Mouse (Mus musculus) right cerebral cortex, postnatal 4 days (tissue): Measurements from ENCODE around the gene Ccdc59.

Experiments
- DNase-seq: peaks from one replicate; pipeline ENCODE4 v3.0.0-alpha.2; 2022

Gene Ccdc59

DNA sequence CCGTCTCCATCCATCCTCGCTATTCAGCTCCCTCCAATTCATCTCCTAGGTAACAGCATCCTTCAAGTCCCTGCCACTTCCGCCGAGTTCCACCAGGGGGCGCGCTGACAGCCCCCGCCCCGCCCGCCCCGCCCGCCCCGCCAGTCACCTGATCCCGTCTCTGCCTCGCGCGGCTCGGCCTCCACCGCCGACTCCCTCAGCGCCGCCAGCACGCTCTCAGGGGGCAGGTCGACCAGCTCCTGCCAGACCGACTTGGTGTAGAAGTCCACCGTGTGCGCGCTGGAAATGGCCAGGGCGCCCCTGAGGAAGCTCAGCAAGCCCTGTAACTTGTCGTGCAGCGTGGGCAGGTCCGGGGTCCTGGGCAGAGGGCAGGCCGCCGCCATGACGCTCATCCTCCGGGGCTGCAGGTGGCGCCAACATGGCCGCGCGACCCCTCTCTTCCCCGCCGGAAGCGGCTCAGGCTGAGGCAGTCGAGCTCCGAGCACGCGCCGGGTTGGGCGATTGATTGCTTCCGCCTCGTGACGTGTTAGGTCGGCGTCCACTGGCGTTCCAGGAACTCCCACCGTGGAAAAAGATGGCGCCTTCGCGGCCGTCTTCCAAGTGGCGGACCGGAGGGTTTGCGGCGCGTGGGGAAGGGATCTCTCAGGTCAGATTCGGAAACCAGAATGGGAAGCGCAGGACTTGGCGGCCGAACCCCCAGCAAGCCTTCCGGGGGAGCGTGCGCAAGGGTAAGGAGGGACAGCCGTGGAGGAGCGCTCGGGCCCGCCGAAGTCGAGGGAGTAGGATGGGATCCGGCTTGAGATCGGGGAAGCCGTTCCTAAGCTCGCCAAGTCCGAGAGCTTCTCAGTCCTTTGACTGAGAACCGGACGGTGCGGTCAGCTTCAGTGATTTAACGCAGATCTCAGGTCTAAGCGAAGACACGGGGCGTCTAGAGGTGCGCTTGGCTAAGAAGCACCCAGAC is at the start of gene Ccdc59, which contains the start of gene Mettl25:
TSS of gene Ccdc59 (plus strand) at position 140 of the 961 bp plus-strand sequence.
TSS of gene Mettl25 (minus strand) at position 453 of the 961 bp plus-strand sequence.
- peak; percentile 95 for DNase-seq

DNA sequence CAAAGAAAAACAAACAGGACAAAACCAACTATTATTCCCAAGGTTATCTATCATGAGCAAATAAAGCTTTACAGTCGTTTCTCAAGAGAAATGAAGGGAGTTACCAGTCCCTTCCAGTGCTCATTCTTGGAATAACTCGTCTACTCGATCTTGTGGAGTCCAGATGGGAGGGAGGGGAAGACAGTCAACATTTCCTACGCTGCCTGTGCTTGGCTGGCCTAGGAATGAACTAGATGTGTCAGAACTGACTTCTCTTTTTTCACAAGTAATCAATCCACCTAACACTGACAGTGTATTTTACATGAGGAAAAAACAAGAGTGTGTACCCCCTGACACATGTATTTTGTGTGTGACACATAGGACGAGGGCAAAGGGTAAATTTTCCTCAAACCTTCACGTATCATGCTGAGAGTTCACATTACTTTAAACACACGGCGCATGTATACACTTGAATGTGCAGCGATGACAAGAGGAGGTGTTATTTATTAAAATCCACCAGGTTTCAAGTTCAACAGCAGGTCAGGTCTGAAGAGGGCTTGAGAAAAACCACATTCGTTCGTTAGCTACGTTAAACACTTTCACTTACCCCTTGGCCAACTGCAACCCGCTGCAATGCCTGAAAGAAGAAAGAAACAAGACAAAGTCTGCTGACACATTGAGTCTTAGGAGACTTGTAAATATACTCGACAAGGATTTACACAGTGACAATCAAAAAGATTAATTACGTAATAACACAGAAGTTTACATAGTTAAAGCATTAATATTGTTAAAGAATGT is 46.9 kb upstream of the Ccdc59 start:
- no peak for DNase-seq

DNA sequence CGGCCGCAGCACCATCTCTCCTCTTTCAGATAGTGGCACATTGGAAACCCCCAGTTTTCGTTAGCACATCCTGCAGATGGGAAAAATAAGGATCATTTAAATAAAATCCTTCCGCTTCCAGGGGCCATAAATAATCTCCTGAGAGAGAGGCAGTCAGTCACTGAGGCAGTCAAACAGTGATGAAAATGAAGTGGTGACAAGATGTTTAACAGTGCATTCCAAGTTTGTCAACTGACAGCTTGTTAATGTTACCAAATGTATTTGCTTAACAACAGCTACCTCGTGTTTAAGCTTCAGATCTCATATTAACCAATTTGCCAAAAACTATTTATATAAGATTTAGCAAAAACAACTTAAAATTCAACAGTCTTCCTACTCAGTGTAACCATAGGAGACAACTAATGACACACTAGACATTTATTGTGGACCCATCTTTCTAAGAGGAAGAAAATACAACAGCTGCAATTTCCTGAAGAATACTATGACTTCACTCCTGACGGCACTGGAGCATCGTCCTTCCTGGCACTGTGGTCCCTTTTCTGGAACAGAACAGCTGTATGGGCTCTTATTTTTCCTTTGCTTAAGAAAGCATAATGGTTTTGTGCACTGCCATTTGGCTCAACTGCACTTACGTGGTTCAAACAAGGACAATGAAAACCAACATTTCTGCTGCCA is 43.5 kb upstream of the Ccdc59 start:
- DNase-seq, result no peak

DNA sequence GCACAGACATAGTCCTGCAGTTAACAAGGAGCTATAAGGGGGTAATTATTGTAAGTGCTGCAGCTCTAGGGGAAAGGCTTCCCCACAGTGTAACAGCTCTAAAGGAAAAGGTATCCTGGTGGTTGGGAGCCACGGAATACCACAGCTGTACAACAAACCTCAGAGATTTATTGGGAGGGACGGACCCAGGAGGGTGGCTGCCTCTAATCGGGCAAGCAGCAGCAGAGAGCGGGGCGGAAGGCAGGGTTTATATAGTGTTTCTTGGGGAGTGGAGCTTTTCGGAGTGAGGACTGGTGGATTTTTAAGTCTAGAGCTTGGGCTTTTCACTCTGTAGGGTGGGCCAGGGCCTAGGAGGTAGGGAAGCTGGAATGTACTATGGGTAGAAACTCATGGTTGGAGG is 39.7 kb upstream of the Ccdc59 start:
- no peak for DNase-seq

DNA sequence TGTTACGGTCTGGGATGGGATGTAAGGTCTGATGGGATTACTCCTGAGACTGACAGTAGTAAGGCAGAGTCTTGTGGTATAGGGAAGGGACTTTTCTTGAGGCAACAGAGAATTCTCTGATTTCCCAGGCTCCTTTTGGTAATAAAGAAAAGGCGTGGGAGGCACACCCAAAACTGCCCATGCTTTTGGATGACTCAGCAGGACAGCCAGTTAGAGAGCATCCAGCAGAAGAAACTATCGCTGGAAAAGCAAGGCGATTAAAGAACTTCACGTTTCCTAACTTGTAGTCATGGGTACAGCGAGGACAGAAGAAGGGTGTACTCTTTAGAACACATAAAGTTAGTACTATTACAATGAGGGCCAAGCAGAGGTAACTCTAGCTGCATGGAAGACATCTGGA is 38.7 kb upstream of the Ccdc59 start:
- DNase-seq, result no peak

DNA sequence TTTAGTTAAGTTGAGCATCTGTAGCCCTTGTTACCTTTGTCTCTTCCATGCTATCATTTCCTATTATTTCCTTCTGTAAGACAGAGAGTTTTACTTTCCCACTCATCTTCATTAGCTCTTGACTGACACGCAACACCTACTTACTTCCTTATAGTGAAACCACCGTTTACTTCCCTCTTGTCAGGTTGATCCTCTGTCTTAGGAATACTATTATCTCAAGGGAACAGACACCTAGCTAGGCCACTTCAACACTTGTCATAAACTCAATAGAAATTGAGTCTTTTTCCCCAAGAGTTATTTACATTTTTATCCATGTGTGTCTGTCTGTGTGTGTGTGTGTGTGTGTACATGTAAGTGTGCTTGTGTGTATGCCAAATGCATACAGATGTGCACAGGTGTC is 37.4 kb upstream of the Ccdc59 start:
- DNase-seq, result no peak

DNA sequence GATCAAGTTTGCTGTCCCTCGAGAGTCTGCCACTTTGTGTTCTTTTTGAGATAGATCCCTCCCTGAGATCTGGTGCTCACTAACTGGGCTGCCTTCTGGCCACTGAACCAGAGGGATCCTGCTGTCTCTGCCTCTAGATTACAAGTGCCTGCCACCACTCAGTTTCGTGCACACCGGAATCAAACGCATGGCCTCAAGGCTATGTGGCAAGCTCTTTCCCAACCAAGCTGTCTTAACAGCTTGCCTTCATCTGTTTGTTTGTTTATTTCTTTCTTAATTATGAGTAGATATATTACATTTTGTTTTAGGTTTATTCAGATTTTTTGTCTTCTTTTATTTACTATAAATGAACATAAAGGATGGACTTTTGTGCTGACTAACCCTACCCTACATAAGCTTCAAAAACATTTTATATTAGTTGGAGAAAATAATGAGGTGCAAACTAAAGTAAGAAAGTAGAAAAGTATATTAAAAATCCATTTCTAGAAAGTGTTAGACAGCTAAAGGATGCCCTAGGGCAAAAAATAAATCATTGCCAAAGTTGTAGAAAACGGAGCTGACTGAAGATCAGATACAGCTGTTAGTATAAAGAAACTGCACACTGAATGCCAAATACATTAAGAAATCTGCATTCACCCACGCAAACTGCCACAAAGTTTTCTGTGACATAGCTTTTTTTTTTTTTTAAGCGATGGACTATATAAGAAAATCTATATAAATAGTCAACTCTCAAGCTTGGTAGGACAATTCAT is 34.4 kb upstream of the Ccdc59 start:
- DNase-seq, result no peak

DNA sequence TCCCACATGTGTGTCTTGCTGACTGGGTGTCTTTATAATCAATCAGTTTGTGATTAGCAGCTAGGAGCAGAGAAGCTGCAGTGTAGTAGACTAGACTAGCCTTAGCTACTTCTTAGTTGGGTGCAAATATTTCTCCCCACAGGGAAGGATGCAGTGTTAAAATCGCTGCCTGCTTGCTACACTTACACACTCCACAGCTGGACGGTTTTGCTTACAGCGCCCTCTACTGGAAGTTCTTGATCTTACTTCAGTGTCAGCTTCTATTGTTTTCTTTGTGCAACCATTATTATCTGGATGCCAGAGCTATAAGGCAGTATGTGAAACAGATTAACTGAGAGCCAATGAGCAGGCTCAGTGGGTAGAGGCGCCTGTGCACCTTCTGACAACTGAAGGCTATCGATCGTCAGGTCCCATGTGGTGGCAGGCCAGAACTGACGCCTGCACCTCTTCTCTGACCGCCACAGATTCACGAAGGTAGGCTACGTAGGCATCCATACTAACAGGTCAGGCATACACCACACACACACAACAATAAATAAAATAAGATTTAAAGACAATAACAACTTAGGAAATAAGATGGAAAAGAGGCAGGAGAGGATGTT is 6.1 kb upstream of the Ccdc59 start:
- no peak for DNase-seq

DNA sequence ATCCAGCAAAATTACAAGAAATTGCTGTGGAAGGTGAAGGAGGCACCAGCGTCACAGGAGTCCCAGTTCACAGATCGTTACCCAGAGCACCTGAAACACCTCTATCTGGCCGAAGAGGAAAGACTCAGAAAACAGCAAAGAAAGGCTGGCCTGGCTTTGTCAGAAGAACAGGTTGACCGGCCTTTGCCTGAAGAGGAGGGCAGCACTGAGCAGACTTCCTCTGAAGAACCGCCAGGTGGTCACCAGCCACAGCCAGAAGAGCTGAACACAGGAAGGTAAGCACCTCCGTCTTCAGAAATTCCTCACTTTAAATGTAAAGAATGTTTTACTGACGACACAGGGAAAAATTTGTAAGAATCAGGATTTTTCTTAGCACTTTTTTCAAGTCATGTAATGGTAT is 1.7 kb downstream of the Ccdc59 start:
- no peak for DNase-seq

DNA sequence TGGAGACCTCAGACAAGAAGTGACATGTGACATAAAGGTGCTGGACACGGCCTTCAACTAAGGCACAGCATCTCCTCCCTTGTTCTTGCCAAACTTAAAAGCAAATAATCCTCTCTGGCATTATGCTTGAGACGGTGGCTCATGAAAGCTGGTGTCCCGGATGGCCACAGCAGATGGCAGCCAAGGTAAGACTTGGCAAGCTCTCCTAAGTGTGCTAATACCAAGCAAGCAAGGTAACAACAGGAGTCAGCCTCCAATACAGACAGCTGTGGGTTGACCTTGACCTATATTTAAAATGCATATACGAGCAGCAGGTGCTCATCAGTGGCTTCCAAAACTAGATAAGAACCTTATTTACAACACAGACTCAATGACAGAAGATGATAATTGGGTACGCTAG is 9.4 kb downstream of the Ccdc59 start:
- DNase-seq, result no peak

DNA sequence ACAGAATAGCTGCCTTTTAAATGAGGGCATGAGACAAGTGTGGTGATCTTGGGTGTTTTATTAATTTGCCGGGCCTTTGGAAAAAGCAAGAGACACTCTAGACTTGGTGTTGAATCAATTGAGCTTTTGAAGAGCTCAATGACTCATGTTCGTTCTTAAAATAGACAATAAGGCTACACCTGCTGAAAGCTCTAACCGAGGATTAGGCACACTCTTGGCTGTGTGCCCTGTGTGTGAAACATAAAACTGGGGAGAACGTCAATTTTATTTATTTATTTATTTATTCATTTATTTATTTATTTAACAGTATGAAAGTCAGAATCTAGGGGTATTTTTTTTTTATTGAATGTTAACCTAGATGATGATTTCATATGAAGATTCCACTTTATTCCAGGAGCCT is 10.3 kb downstream of the Ccdc59 start:
- no peak for DNase-seq

DNA sequence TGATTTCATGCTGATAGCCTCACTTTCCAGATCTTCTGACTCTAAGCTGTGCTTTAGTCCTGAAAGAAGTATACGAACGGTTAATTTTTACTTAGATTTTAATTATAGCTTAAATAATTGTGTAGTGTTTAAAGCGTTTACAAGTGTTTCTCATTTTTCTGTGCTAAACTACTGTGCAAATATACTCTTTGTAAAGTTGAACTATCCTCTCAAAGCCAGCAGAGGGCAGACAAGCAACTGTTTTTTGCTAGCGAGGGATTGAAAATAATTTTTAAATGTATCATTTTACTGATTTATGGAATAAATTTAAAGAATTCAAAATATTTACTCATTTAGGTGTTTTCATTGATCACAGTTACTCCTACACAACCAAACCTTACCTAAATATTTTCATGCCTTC is 26.4 kb downstream of the Ccdc59 start:
- DNase-seq, result no peak
